Mouse (Mus musculus): Measurements from ENCODE around the gene Tanc1. TPM values are rescaled to one million over a fixed set of nuclear protein-coding genes. Genes with fewer than 3 reads are reported as not detected.

The Tanc1 gene
- polyA plus RNA-seq, 1 experiment from 2014 or later = 58.3 TPM

GRCm38 (mm10) chr2:59733410-59733809, 121.6 kb downstream of the Tanc1 start:
- 44% methylated on average over 5 of the region's 5 CpGs for WGBS
- no peaks in the 10 kb centered on the region for H3K27me3 ChIP-seq
- peaks cover 36% of the 10 kb centered on the region for H3K4me1 ChIP-seq
- peak; percentile 26; the same call in 1 of the 2 replicates for ATAC-seq (replicated peaks; ENCODE audit: low FRiP score)
- no peak overlapping the region for H3K4me3 ChIP-seq (replicated peaks)
- H3K9ac ChIP-seq = no peak overlapping the region
- peaks cover 12% of the 10 kb centered on the region for H3K36me3 ChIP-seq
- no peak overlapping the region for H3K4me2 ChIP-seq
- no peaks in the 10 kb centered on the region for H3K9me3 ChIP-seq (replicated peaks)
- peak overlapping the region; percentile 77 for H3K27ac ChIP-seq

- Histone ChIP-seq H3K4me2 (no peak overlapping the region), H3K27me3 (no peaks in the 10 kb centered on the region), H3K9ac (no peak overlapping the region), H3K4me1 (peaks cover 45% of the 10 kb centered on the region), H3K36me3 (peaks cover 3% of the 10 kb centered on the region; the same call in 1 of the 2 replicates), H3K4me3 (replicated peaks) (no peak overlapping the region), H3K9me3 (replicated peaks) (no peaks in the 10 kb centered on the region), H3K27ac (no peak overlapping the region)
- no peak for ATAC-seq (replicated peaks; ENCODE audit: low FRiP score)
- WGBS = 67% methylated on average over 10 of the region's 10 CpGs
Measured at GRCm38 (mm10) chr2:59736401-59736898, 124.6 kb downstream of the Tanc1 start.

GRCm38 (mm10) chr2:59737368-59737767, 125.5 kb downstream of the Tanc1 start:
- Histone ChIP-seq H3K36me3 (peaks cover 3% of the 10 kb centered on the region; the same call in 1 of the 2 replicates), H3K27ac (no peak overlapping the region), H3K9me3 (replicated peaks) (no peaks in the 10 kb centered on the region), H3K27me3 (no peaks in the 10 kb centered on the region), H3K9ac (no peak overlapping the region), H3K4me1 (peaks cover 54% of the 10 kb centered on the region), H3K4me2 (no peak overlapping the region), H3K4me3 (replicated peaks) (no peak overlapping the region)
- no peak for ATAC-seq (replicated peaks; ENCODE audit: low FRiP score)
- 86% methylated on average over 6 of the region's 6 CpGs for WGBS

GRCm38 (mm10) chr2:59738356-59738755, 126.5 kb downstream of the Tanc1 start:
- peaks cover 3% of the 10 kb centered on the region; the same call in 1 of the 2 replicates for H3K36me3 ChIP-seq
- H3K27me3 ChIP-seq = no peaks in the 10 kb centered on the region
- 78% methylated on average over 5 of the region's 5 CpGs for WGBS
- H3K9me3 ChIP-seq (replicated peaks) = no peaks in the 10 kb centered on the region
- ATAC-seq (replicated peaks; ENCODE audit: low FRiP score) = no peak
- H3K27ac ChIP-seq = no peak overlapping the region
- no peak overlapping the region for H3K4me2 ChIP-seq
- H3K9ac ChIP-seq = no peak overlapping the region
- H3K4me1 ChIP-seq = peaks cover 54% of the 10 kb centered on the region
- H3K4me3 ChIP-seq (replicated peaks) = no peak overlapping the region

- peaks cover 47% of the 10 kb centered on the region for H3K4me1 ChIP-seq
- H3K36me3 ChIP-seq = peaks cover 8% of the 10 kb centered on the region
- no peak overlapping the region for H3K27ac ChIP-seq
- no peak for ATAC-seq (replicated peaks; ENCODE audit: low FRiP score)
- H3K27me3 ChIP-seq = no peaks in the 10 kb centered on the region
- H3K4me2 ChIP-seq = no peak overlapping the region
- no peak overlapping the region for H3K4me3 ChIP-seq (replicated peaks)
- 82% methylated on average over 8 of the region's 8 CpGs for WGBS
- H3K9me3 ChIP-seq (replicated peaks) = no peaks in the 10 kb centered on the region
- H3K9ac ChIP-seq = no peak overlapping the region
Measured at GRCm38 (mm10) chr2:59739036-59739435, 127.2 kb downstream of the Tanc1 start.

GRCm38 (mm10) chr2:59742500-59743116, 130.8 kb downstream of the Tanc1 start:
- Histone ChIP-seq H3K4me1 (peaks cover 43% of the 10 kb centered on the region), H3K36me3 (peaks cover 8% of the 10 kb centered on the region), H3K4me3 (replicated peaks) (no peak overlapping the region), H3K4me2 (no peak overlapping the region), H3K27me3 (no peaks in the 10 kb centered on the region), H3K9me3 (replicated peaks) (no peaks in the 10 kb centered on the region), H3K27ac (peak overlapping the region; percentile 28), H3K9ac (no peak overlapping the region)
- WGBS = 62% methylated on average over 12 of the region's 12 CpGs
- no peak for ATAC-seq (replicated peaks; ENCODE audit: low FRiP score)

GRCm38 (mm10) chr2:59745428-59745827, 133.6 kb downstream of the Tanc1 start:
- H3K27me3 ChIP-seq = no peaks in the 10 kb centered on the region
- WGBS = 37% methylated on average over 6 of the region's 6 CpGs
- ATAC-seq (replicated peaks; ENCODE audit: low FRiP score) = no peak
- H3K4me2 ChIP-seq = no peak overlapping the region
- 0 out of 2 replicates have a peak overlapping the region, but pooled peaks have one; percentile 24 for H3K27ac ChIP-seq
- no peaks in the 10 kb centered on the region for H3K9me3 ChIP-seq (replicated peaks)
- H3K9ac ChIP-seq = no peak overlapping the region
- peaks cover 9% of the 10 kb centered on the region for H3K36me3 ChIP-seq
- H3K4me3 ChIP-seq (replicated peaks) = no peak overlapping the region
- peaks cover 47% of the 10 kb centered on the region for H3K4me1 ChIP-seq

GRCm38 (mm10) chr2:59746070-59746469, 134.2 kb downstream of the Tanc1 start:
- Histone ChIP-seq H3K4me2 (no peak overlapping the region), H3K9me3 (replicated peaks) (no peaks in the 10 kb centered on the region), H3K4me1 (peaks cover 47% of the 10 kb centered on the region), H3K9ac (no peak overlapping the region), H3K4me3 (replicated peaks) (no peak overlapping the region), H3K36me3 (peaks cover 9% of the 10 kb centered on the region), H3K27me3 (no peaks in the 10 kb centered on the region), H3K27ac (peak overlapping the region; percentile 6; the same call in 1 of the 2 replicates)
- peak; percentile 8 for ATAC-seq (replicated peaks; ENCODE audit: low FRiP score)
- 80% methylated on average over 9 of the region's 9 CpGs for WGBS

GRCm38 (mm10) chr2:59747757-59748156, 135.9 kb downstream of the Tanc1 start:
- Histone ChIP-seq H3K27me3 (no peaks in the 10 kb centered on the region), H3K4me3 (replicated peaks) (no peak overlapping the region), H3K4me2 (no peak overlapping the region), H3K9ac (no peak overlapping the region), H3K9me3 (replicated peaks) (no peaks in the 10 kb centered on the region), H3K27ac (no peak overlapping the region), H3K36me3 (peaks cover 9% of the 10 kb centered on the region), H3K4me1 (peaks cover 41% of the 10 kb centered on the region)
- no peak for ATAC-seq (replicated peaks; ENCODE audit: low FRiP score)
- 91% methylated on average over 9 of the region's 9 CpGs for WGBS

- Histone ChIP-seq H3K4me1 (peaks cover 48% of the 10 kb centered on the region), H3K4me3 (replicated peaks) (no peak overlapping the region), H3K9ac (no peak overlapping the region), H3K27me3 (no peaks in the 10 kb centered on the region), H3K27ac (peak overlapping the region; percentile 61; the same call in 1 of the 2 replicates), H3K4me2 (no peak overlapping the region), H3K9me3 (replicated peaks) (no peaks in the 10 kb centered on the region), H3K36me3 (0 out of 2 replicates have a peak, but pooled peaks cover 4% of the 10 kb centered on the region)
- 44% methylated on average over 10 of the region's 10 CpGs for WGBS
- no peak for ATAC-seq (replicated peaks; ENCODE audit: low FRiP score)
Measured at GRCm38 (mm10) chr2:59749371-59749770, 137.5 kb downstream of the Tanc1 start.

GRCm38 (mm10) chr2:59751172-59751571, 139.3 kb downstream of the Tanc1 start:
- Histone ChIP-seq H3K27me3 (no peaks in the 10 kb centered on the region), H3K4me1 (peaks cover 57% of the 10 kb centered on the region), H3K4me3 (replicated peaks) (no peak overlapping the region), H3K36me3 (0 out of 2 replicates have a peak, but pooled peaks cover 4% of the 10 kb centered on the region), H3K9me3 (replicated peaks) (no peaks in the 10 kb centered on the region), H3K27ac (no peak overlapping the region), H3K4me2 (no peak overlapping the region), H3K9ac (no peak overlapping the region)
- no peak for ATAC-seq (replicated peaks; ENCODE audit: low FRiP score)
- WGBS = 63% methylated on average over 6 of the region's 6 CpGs

GRCm38 (mm10) chr2:59752148-59752547, 140.3 kb downstream of the Tanc1 start:
- Histone ChIP-seq H3K4me3 (replicated peaks) (no peak overlapping the region), H3K27ac (peak overlapping the region; percentile 75), H3K4me2 (no peak overlapping the region), H3K27me3 (no peaks in the 10 kb centered on the region), H3K9ac (no peak overlapping the region), H3K4me1 (peaks cover 61% of the 10 kb centered on the region), H3K9me3 (replicated peaks) (no peaks in the 10 kb centered on the region), H3K36me3 (0 out of 2 replicates have a peak, but pooled peaks cover 5% of the 10 kb centered on the region)
- WGBS = 74% methylated on average over 7 of the region's 7 CpGs
- ATAC-seq (replicated peaks; ENCODE audit: low FRiP score) = no peak

Data from kidney, embryonic 15.5 days (tissue).